Mouse (Mus musculus): ENCODE measurements around the gene Pdpk1. TPM values are rescaled to one million over a fixed set of nuclear protein-coding genes. Genes with fewer than 3 reads are reported as not detected.
"Not testable (repeated sequence)": the region's sequence is repeated elsewhere in the genome, so short reads cannot be mapped to it uniquely, and the experiment has no call there.

The Pdpk1 gene
- polyA plus RNA-seq, 1 experiment from 2014 or later, result 28.0 TPM

GRCm38 (mm10) chr17:24139968-24140367 lies 10.8 kb downstream of the Pdpk1 start:
- H3K4me3 ChIP-seq (ENCODE audit: low read depth, low read length), result peak overlapping the region; percentile 99
- DNase-seq (ENCODE audit: low spot score) (no peak), ATAC-seq (ENCODE audit: low FRiP score, low TSS enrichment) (no peak)
- 73% methylated on average over 4 of the region's 4 CpGs for WGBS
- H3K9me3 ChIP-seq (ENCODE audit: control insufficient read depth, low read length), result no peaks in the 10 kb centered on the region
- TF ChIP-seq CTCF (IDR thresholded peaks at IDR 0.05; ENCODE audit: low read depth) (no peak), EP300 (optimal IDR thresholded peaks at IDR 0.05) (no peak)
- H3K9ac ChIP-seq (ENCODE audit: low read length), result 0 out of 2 replicates have a peak overlapping the region, but pooled peaks have one; percentile 93
- peak overlapping the region; percentile 76 for H3K4me2 ChIP-seq (replicated peaks; ENCODE audit: low read depth)
- H3K4me1 ChIP-seq (replicated peaks; ENCODE audit: control insufficient read depth, insufficient read depth), result peaks cover 4% of the 10 kb centered on the region; the same call in 1 of the 2 replicates
- no peaks in the 10 kb centered on the region for H3K36me3 ChIP-seq (ENCODE audit: control insufficient read depth, insufficient read depth, low read length)
- peak overlapping the region; percentile 96; the same call in 1 of the 2 replicates for H3K27ac ChIP-seq (replicated peaks)
- no peaks in the 10 kb centered on the region for H3K27me3 ChIP-seq (ENCODE audit: control insufficient read depth, insufficient read depth, low read length)

DNA sequence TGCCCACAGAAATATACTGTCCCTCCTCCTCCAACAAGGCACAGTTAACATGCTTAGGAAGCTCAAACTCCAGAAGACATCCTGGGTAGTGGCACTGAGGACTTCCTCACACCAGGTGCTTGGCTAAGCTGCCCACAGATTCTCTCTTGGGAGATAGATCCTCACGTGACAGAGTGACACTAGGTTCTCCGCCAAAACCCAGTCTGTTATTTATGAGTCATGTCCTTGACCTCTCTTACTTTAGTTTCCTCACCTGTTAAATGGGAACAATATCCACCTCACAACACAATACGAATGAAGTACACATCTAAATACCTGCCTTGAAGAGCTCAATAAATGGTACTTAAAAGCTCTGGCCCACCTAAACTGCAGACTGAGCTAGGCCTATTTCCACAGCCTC lies 11.5 kb downstream of the Pdpk1 start:
- no peak overlapping the region for H3K4me2 ChIP-seq (replicated peaks; ENCODE audit: low read depth)
- peaks cover 4% of the 10 kb centered on the region; the same call in 1 of the 2 replicates for H3K4me1 ChIP-seq (replicated peaks; ENCODE audit: control insufficient read depth, insufficient read depth)
- no peak for TF ChIP-seq CTCF (IDR thresholded peaks at IDR 0.05; ENCODE audit: low read depth)
- TF ChIP-seq EP300 (optimal IDR thresholded peaks at IDR 0.05), result no peak
- WGBS, result 65% methylated on average over 3 of the region's 3 CpGs
- H3K36me3 ChIP-seq (ENCODE audit: control insufficient read depth, insufficient read depth, low read length), result no peaks in the 10 kb centered on the region
- no peak overlapping the region for H3K9ac ChIP-seq (ENCODE audit: low read length)
- no peaks in the 10 kb centered on the region for H3K9me3 ChIP-seq (ENCODE audit: control insufficient read depth, low read length)
- no peak for ATAC-seq (ENCODE audit: low FRiP score, low TSS enrichment)
- H3K4me3 ChIP-seq (ENCODE audit: low read depth, low read length), result no peak overlapping the region
- no peak overlapping the region for H3K27ac ChIP-seq (replicated peaks)
- no peaks in the 10 kb centered on the region for H3K27me3 ChIP-seq (ENCODE audit: control insufficient read depth, insufficient read depth, low read length)
- DNase-seq (ENCODE audit: low spot score), result no peak

DNA sequence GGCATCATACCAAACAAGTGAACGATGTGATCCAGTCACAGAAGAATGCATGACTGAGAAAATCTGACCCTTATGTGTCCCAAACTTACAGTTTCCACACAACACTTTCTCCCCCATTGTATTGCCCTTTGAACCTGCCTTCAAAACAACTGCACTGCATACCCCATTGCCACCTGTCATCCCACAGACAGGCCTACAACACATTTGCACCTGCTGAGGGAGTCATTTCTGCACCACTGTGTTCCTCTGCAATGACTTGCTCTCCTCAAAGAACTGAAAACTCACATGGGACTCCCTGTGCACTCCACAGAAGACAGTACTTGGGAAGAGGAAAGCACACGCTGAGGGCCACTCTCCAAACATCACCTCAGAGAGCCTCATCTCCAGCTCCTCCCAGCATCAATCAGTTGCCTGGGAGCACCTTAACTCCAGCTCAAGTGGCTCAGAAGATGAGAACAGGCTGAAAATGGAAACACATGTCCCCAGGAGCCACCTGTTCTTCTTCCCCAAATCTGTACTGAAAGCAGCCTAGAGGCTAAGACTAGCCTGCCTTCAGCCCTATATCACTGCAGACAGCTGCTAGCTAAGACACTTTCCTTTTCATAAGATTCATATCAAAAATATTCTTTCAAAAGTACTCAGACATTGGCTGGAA lies 13.4 kb downstream of the Pdpk1 start:
- WGBS, result 49% methylated on average over 2 of the region's 2 CpGs
- TF ChIP-seq EP300 (optimal IDR thresholded peaks at IDR 0.05) (no peak), CTCF (IDR thresholded peaks at IDR 0.05; ENCODE audit: low read depth) (no peak)
- DNase-seq (ENCODE audit: low spot score) (no peak), ATAC-seq (ENCODE audit: low FRiP score, low TSS enrichment) (no peak)
- Histone ChIP-seq H3K9ac (ENCODE audit: low read length) (no peak overlapping the region), H3K4me1 (replicated peaks; ENCODE audit: control insufficient read depth, insufficient read depth) (peaks cover 4% of the 10 kb centered on the region; the same call in 1 of the 2 replicates), H3K36me3 (ENCODE audit: control insufficient read depth, insufficient read depth, low read length) (no peaks in the 10 kb centered on the region), H3K4me3 (ENCODE audit: low read depth, low read length) (no peak overlapping the region), H3K9me3 (ENCODE audit: control insufficient read depth, low read length) (no peaks in the 10 kb centered on the region), H3K27ac (replicated peaks) (no peak overlapping the region), H3K27me3 (ENCODE audit: control insufficient read depth, insufficient read depth, low read length) (no peaks in the 10 kb centered on the region), H3K4me2 (replicated peaks; ENCODE audit: low read depth) (no peak overlapping the region)

GRCm38 (mm10) chr17:24134062-24134461 lies 16.7 kb downstream of the Pdpk1 start:
- H3K4me3 ChIP-seq (ENCODE audit: low read depth, low read length), result no peak overlapping the region
- ATAC-seq (ENCODE audit: low FRiP score, low TSS enrichment) (no peak), DNase-seq (ENCODE audit: low spot score) (no peak)
- H3K36me3 ChIP-seq (ENCODE audit: control insufficient read depth, insufficient read depth, low read length), result no peaks in the 10 kb centered on the region; the same call in 1 of the 2 replicates
- H3K4me1 ChIP-seq (replicated peaks; ENCODE audit: control insufficient read depth, insufficient read depth), result no peaks in the 10 kb centered on the region
- no peak overlapping the region for H3K9ac ChIP-seq (ENCODE audit: low read length)
- no peaks in the 10 kb centered on the region for H3K27me3 ChIP-seq (ENCODE audit: control insufficient read depth, insufficient read depth, low read length)
- H3K4me2 ChIP-seq (replicated peaks; ENCODE audit: low read depth), result no peak overlapping the region
- no peak for TF ChIP-seq CTCF (IDR thresholded peaks at IDR 0.05; ENCODE audit: low read depth)
- TF ChIP-seq EP300 (optimal IDR thresholded peaks at IDR 0.05), result no peak
- no peak overlapping the region for H3K27ac ChIP-seq (replicated peaks)
- H3K9me3 ChIP-seq (ENCODE audit: control insufficient read depth, low read length), result no peaks in the 10 kb centered on the region

DNA sequence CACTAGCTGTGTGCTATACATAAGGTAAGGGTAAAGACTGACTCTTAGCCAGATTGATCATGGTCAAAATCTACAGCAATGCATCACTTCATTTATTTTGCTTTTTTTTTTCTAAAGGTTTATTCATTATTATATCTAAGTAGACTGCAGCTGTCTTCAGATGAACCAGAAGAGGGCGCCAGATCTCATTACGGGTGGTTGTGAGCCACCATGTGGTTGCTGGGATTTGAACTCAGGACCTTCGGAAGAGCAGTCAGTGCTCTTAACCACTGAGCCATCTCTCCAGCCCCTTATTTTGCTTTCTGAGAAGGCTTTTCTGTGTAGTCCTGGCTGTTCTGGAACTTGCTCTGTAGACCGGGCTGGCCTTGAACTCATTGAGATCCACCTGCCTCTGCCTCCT lies 17.8 kb downstream of the Pdpk1 start:
- not testable (repeated sequence) for H3K36me3 ChIP-seq (ENCODE audit: control insufficient read depth, insufficient read depth, low read length); H3K9me3 ChIP-seq (ENCODE audit: control insufficient read depth, low read length); H3K27me3 ChIP-seq (ENCODE audit: control insufficient read depth, insufficient read depth, low read length); H3K4me2 ChIP-seq (replicated peaks; ENCODE audit: low read depth); H3K27ac ChIP-seq (replicated peaks); H3K4me3 ChIP-seq (ENCODE audit: low read depth, low read length); H3K4me1 ChIP-seq (replicated peaks; ENCODE audit: control insufficient read depth, insufficient read depth); H3K9ac ChIP-seq (ENCODE audit: low read length); ATAC-seq (ENCODE audit: low FRiP score, low TSS enrichment); DNase-seq (ENCODE audit: low spot score)
- WGBS, result 93% methylated on average over 4 of the region's 4 CpGs
- TF ChIP-seq CTCF (IDR thresholded peaks at IDR 0.05; ENCODE audit: low read depth), result peak; percentile 41

DNA sequence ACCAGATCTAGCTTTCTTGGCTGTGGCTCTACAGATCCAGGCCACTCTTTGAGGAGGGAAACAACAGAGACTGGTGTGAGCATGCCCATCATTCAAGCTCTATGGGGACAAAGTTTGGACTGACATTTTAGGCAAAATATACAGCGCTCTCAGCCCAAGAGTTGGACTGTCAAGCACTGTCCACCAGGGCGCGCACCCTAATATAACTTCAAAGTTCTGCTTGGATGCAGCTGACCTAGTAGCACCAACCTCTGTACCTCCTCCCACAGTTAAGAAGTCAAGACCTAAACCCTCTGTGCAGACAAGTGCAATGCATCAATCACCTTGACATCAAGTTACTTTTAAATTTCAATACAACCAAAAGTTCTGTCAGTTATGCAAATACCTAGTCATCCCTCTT lies 19.2 kb downstream of the Pdpk1 start:
- Histone ChIP-seq H3K4me2 (replicated peaks; ENCODE audit: low read depth) (no peak overlapping the region), H3K4me1 (replicated peaks; ENCODE audit: control insufficient read depth, insufficient read depth) (no peaks in the 10 kb centered on the region), H3K36me3 (ENCODE audit: control insufficient read depth, insufficient read depth, low read length) (no peaks in the 10 kb centered on the region; the same call in 1 of the 2 replicates), H3K9ac (ENCODE audit: low read length) (no peak overlapping the region), H3K4me3 (ENCODE audit: low read depth, low read length) (no peak overlapping the region), H3K9me3 (ENCODE audit: control insufficient read depth, low read length) (no peaks in the 10 kb centered on the region), H3K27me3 (ENCODE audit: control insufficient read depth, insufficient read depth, low read length) (no peaks in the 10 kb centered on the region), H3K27ac (replicated peaks) (no peak overlapping the region)
- 89% methylated on average over 3 of the region's 3 CpGs for WGBS
- ATAC-seq (ENCODE audit: low FRiP score, low TSS enrichment) (no peak), DNase-seq (ENCODE audit: low spot score) (no peak)
- TF ChIP-seq CTCF (IDR thresholded peaks at IDR 0.05; ENCODE audit: low read depth), result peak; percentile 32; the same call in 1 of the 2 replicates
- no peak for TF ChIP-seq EP300 (optimal IDR thresholded peaks at IDR 0.05)

GRCm38 (mm10) chr17:24129246-24129645 lies 21.5 kb downstream of the Pdpk1 start:
- not testable (repeated sequence) for H3K27me3 ChIP-seq (ENCODE audit: control insufficient read depth, insufficient read depth, low read length); H3K9me3 ChIP-seq (ENCODE audit: control insufficient read depth, low read length); H3K4me3 ChIP-seq (ENCODE audit: low read depth, low read length); ATAC-seq (ENCODE audit: low FRiP score, low TSS enrichment); H3K27ac ChIP-seq (replicated peaks); H3K4me2 ChIP-seq (replicated peaks; ENCODE audit: low read depth); H3K4me1 ChIP-seq (replicated peaks; ENCODE audit: control insufficient read depth, insufficient read depth); H3K36me3 ChIP-seq (ENCODE audit: control insufficient read depth, insufficient read depth, low read length); H3K9ac ChIP-seq (ENCODE audit: low read length); DNase-seq (ENCODE audit: low spot score)
- WGBS, result 85% methylated on average over 4 of the region's 4 CpGs
